Mouse (Mus musculus) layer of hippocampus, adult 11-12 months (tissue): ENCODE measurements around the gene Olfr325.

Experiments used
- DNase-seq: peaks from one replicate; pipeline ENCODE4 v3.0.0; 2022; ENCODE audit warnings: low spot score

Olfr325 gene

DNA sequence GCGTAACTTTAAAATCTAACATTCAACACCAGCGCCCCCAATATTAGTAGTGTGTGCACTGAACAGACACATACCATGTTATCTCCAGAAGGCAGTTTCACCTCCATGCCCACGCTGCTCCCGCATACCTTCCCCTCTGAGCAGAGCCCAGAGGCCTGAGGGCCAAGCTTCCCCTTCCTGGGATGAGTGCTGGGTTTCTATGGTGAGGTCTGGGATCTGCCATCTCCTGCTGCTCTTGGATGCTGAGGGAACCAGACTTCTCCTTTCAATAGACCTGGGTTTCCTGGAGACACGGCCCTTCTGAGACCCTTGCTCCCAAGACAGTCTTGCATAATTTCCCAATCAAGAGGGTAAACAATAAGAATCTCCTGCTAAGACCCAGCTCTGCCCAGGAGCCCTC is 52.9 kb downstream of the Olfr325 start, which contains the start of gene Olfr323:
Gene Olfr323, minus strand, starts transcription at position 101 of the 400 bp plus-strand sequence.
- no peak for DNase-seq
